Mouse (Mus musculus) monocyte, adult 59 days (primary cell): ENCODE data around the gene Sumo2. TPM values are rescaled to one million over a fixed set of nuclear protein-coding genes. Genes with fewer than 3 reads are reported as not detected.

Experiments used
- total RNA-seq, 2 experiments: library from RNA; stranded (reverse); gene quantifications; one replicate each; pipeline ENCODE4 v1.2.4; 2023

Sumo2 gene
- total RNA-seq, result 100 to 1,000 TPM; 185 to 191 TPM

GRCm38 (mm10) chr11:115536038-115536681 is at the start of gene Sumo2:
Sumo2 (minus strand) TSS chr11:115536276.

DNA sequence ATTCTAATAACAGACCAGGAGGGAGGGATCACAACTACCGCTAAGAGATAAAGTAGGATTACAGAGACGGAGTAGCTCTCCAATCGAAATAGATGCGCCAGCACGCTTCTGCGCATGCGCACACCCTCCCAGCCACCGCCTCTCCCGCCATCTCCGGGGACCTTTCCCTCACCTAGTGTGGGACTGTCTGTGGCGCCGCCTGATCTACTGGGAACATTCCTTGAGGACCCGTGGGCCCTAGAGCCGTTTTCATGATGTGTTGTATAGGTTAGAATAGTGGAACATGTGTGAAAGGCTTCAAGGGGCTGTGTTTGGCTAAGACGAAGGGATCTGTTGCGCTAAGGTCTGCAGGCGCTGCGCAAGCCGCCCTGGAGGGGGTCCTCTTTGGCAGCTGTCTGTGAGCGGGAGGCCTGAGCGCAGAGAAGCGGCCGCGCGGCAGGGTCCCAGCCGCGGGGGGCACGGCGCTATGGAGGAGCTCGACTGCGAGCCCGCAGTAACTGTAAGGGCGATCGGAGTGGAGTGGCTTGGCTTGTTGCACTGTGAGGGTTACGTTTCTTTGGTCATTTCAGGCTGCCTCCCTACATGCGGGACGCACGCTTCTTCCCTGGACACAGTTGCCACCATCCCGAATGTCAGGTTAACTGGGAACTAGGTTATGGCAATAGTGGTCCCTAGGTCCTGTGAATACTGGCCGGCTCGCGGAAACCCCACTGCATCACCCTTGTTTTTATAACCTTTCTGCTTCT is 28.2 kb upstream of the Sumo2 start, which contains the start of gene Nup85:
Nup85 (plus strand) TSS at position 371 of the 746 bp plus-strand sequence.

DNA sequence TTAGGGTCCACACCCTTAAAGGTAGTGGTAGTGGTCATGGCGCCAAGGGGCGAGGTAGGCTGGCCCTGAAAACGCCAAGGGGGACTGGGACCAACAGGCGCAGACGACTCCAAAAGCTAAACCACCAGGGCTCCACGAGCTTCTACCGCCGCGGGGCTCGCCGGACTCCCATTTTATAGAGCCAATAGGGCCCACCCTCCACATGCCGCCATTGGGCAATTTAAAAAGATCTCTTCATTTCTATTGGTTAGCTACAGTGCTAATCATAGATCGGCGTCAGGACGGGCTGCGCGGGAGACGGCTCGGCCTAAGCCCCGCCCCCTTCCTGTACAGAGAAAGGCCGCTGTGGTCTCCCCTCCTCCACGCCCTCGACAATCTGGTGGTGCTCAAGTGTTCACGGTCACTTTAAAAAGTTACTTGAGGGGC is 21.8 kb downstream of the Sumo2 start, which contains the start of gene Jpt1:
Jpt1 (minus strand) TSS at position 150 of the 426 bp plus-strand sequence.

DNA sequence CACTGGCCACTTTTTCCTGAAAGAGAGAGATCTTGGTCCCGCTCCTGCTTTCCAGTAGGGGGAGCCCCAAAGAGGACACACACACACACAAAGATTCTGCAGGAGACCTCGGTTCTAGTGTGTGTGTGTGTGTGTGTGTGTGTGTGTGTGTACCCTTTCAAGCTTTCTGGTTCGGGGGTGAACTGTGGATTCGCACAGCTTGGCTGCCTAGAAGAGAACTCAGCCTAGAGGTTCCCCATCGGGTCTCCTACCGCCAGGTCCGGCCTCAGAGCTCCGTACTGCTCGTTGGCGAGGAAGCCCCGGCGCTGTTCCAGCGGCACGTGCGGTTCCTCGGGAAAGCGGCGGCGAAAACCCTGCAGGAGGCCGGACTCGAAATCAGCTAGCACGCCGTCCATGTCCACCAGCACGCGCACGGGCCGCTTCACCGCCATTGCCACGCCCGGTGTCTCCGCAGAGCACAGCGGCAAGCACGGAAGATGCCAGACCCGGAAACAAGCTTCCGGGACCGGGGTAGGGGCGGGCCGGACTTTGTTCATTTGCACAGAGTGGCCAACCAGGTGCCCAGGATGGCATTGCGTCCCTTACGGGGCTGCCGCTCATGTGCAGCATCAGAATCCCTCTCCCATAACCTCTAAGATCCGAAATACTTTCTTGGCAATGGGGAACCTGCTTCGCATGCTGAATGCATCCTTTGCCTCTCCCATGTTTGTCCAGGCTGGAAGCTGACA is 44.6 kb downstream of the Sumo2 start, which contains the start of gene Nt5c:
Nt5c (minus strand) TSS at position 507 of the 728 bp plus-strand sequence.

GRCm38 (mm10) chr11:115475025-115475757 is 60.9 kb downstream of the Sumo2 start, which contains the start of gene Armc7:
Armc7 (plus strand) TSS chr11:115475667.

Other genes with a start within 250 kb of the Sumo2 start
- gene Fads6, start 238.6 kb downstream of the Sumo2 start, total RNA-seq, result 1 to 10 TPM; 1.2 to 1.4 TPM
- gene Otop2, start 229.1 kb downstream of the Sumo2 start, total RNA-seq, result not detected
- gene Ush1g, start 214.2 kb downstream of the Sumo2 start, total RNA-seq, result not detected
- not detected for gene Otop3, start 201.5 kb downstream of the Sumo2 start, total RNA-seq
- gene Hid1, start 168.5 kb downstream of the Sumo2 start, total RNA-seq, result under 1 TPM; 0.45 to 0.73 TPM
- under 1 TPM; 0.21 to 0.36 TPM for gene Cdr2l, start 154.4 kb downstream of the Sumo2 start, total RNA-seq
- gene Mrpl58, start 132.5 kb downstream of the Sumo2 start, total RNA-seq, result 10 to 100 TPM; 51.8 to 56.5 TPM
- gene Atp5h, start 116.3 kb downstream of the Sumo2 start, total RNA-seq, result 100 to 1,000 TPM; 227 to 243 TPM
- gene Kctd2, start 116.1 kb downstream of the Sumo2 start, total RNA-seq, result 10 to 100 TPM; 33.9 to 34.2 TPM
- not detected for gene Trim80, start 95.7 kb downstream of the Sumo2 start, total RNA-seq
- under 1 TPM in 1 of 2 experiments, not detected in 1; 0.21 TPM for gene Slc16a5, start 73.8 kb downstream of the Sumo2 start, total RNA-seq
- 10 to 100 TPM; 31.8 to 35.1 TPM for gene Armc7, start 60.6 kb downstream of the Sumo2 start, total RNA-seq
- gene Nt5c, start 44.4 kb downstream of the Sumo2 start, total RNA-seq, result 10 to 100 TPM; 91.6 to 94.8 TPM
- gene Jpt1, start 21.9 kb downstream of the Sumo2 start, total RNA-seq, result 100 to 1,000 TPM; 177 to 178 TPM
- 10 to 100 TPM; 32.4 to 40.1 TPM for gene Nup85, start 28.2 kb upstream of the Sumo2 start, total RNA-seq
- 10 to 100 TPM; 19.5 to 22.1 TPM for gene Mrps7, start 67.6 kb upstream of the Sumo2 start, total RNA-seq
- gene Gga3, start 67.8 kb upstream of the Sumo2 start, total RNA-seq, result 10 to 100 TPM; 74.0 to 86.5 TPM
- gene Mif4gd, start 76.7 kb upstream of the Sumo2 start, total RNA-seq, result 10 to 100 TPM; 42.1 to 46.5 TPM
- 10 to 100 TPM; 36.3 to 40.4 TPM for gene Slc25a19, start 92.0 kb upstream of the Sumo2 start, total RNA-seq
- gene Grb2, start 172.3 kb upstream of the Sumo2 start, total RNA-seq, result 100 to 1,000 TPM; 226 to 238 TPM
- 10 to 100 TPM; 54.7 to 60.5 TPM for gene Tmem94, start 229.2 kb upstream of the Sumo2 start, total RNA-seq